Mouse (Mus musculus) thymus, adult 2 months (tissue): ENCODE data around the gene Aifm3. TPM values are rescaled to one million over a fixed set of nuclear protein-coding genes. Genes with fewer than 3 reads are reported as not detected.
"Not testable (repeated sequence)": the region's sequence is repeated elsewhere in the genome, so short reads cannot be mapped to it uniquely, and the experiment has no call there.

ENCODE experiments used
- DNase-seq: peaks from one replicate; pipeline ENCODE4 v3.0.0; 2021
- H3K27ac ChIP-seq: fragments of 200-500 bp; 2 replicates; pipeline ENCODE4 v1.5.1; 2012; ENCODE audit warnings: low read length, control low read depth; ENCODE audit not compliant: control insufficient read depth, insufficient read depth
- H3K27me3 ChIP-seq: fragments of 200-500 bp; 2 replicates; pipeline ENCODE4 v1.6.1; 2012; ENCODE audit warnings: mild to moderate bottlenecking, low read length, moderate library complexity, mixed read lengths; ENCODE audit not compliant: control insufficient read depth, insufficient read depth
- H3K36me3 ChIP-seq: fragments of 200-500 bp; 2 replicates; pipeline ENCODE4 v1.6.1; 2012; ENCODE audit warnings: mild to moderate bottlenecking, low read length, moderate library complexity; ENCODE audit not compliant: control insufficient read depth, insufficient read depth
- H3K4me1 ChIP-seq: fragments of 200-500 bp; replicated peaks from 2 replicates; pipeline ENCODE4 v1.6.1; 2012; ENCODE audit warnings: low read length; ENCODE audit not compliant: control insufficient read depth, insufficient read depth
- H3K4me3 ChIP-seq: fragments of 200-500 bp; 2 replicates; pipeline ENCODE4 v1.5.1; 2012; ENCODE audit warnings: mild to moderate bottlenecking, low read length, control low read depth, moderate library complexity; ENCODE audit not compliant: control insufficient read depth, insufficient read depth
- CTCF ChIP-seq: fragments of 200-500 bp; IDR thresholded peaks from 2 replicates; pipeline ENCODE4 v1.5.1; 2012; ENCODE audit warnings: mild to moderate bottlenecking, control low read depth, low read length, moderate library complexity, borderline replicate concordance; ENCODE audit not compliant: control insufficient read depth, poor library complexity, insufficient read depth; ENCODE audit errors: extremely low read depth
- POLR2A ChIP-seq: fragments of 200-500 bp; IDR thresholded peaks from 2 replicates; pipeline ENCODE4 v1.6.1; 2012; ENCODE audit warnings: mild to moderate bottlenecking, low read length, control low read depth, moderate library complexity; ENCODE audit not compliant: control insufficient read depth, poor library complexity, insufficient read depth; ENCODE audit errors: extremely low read depth
- WGBS: fragments of 180-500 bp; shearing (Covaris S2); methylation state at CpG from one replicate; pipeline ENCODE4 v1.1.7; 2018; 5-methylcytosine and 5-hydroxymethylcytosine counted together
- polyA plus RNA-seq: library from polyadenylated mRNA; depleted of rRNA; stranded (reverse); fragments of >200 nt; gene quantifications from 2 replicates; pipeline ENCODE4 v1.2.3, GENCODE M21; 2012

Gene Aifm3
- polyA plus RNA-seq, 1 experiment = 0.93 TPM

DNA sequence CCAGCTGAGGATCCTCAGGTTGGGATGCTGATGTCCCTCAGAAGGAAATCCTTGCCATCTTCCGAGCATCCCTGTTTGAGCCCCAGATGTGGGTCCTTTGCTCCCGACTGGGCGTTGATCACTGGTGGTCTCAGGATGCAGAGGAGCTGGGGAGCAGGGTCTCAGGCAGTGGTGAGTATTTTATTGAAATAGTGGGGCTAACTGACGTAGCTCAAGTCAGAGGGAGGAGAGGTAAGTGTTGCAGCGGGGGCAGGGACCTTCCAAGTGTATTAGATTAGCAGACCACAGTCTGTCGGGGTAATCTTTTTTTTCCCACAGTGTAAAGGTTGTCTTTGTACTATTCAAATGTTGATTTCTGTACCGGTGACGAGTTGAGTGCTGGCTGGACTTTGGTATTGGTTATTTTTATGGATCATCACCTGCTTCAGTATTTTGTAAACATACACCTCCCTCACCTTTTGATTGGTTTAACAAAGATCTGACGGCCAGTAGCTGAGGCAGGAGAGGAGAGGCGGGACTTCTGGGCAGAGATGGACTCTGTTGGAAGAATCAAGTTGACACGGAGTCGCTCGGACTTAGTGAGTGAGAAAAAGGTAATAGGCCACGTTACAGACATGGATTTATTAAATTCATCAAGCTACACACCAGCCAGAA, 43.4 kb downstream of the Aifm3 start:
- Histone ChIP-seq H3K4me1 (peaks cover 12% of the 10 kb centered on the region), H3K27ac (no peak overlapping the region), H3K4me3 (no peak overlapping the region), H3K36me3 (peaks cover 4% of the 10 kb centered on the region), H3K27me3 (no peaks in the 10 kb centered on the region)
- no peak for DNase-seq
- WGBS = 89% methylated on average over 14 of the region's 14 CpGs
- TF ChIP-seq POLR2A (no peak), CTCF (no peak)

GRCm38 (mm10) chr16:17536584-17536983, 47.2 kb downstream of the Aifm3 start:
- 95% methylated on average over 3 of the region's 3 CpGs for WGBS
- TF ChIP-seq CTCF (no peak), POLR2A (no peak)
- Histone ChIP-seq H3K4me3 (no peak overlapping the region), H3K4me1 (peaks cover 2% of the 10 kb centered on the region), H3K27me3 (no peaks in the 10 kb centered on the region), H3K27ac (no peak overlapping the region), H3K36me3 (no peaks in the 10 kb centered on the region)
- peak; percentile 29 for DNase-seq

DNA sequence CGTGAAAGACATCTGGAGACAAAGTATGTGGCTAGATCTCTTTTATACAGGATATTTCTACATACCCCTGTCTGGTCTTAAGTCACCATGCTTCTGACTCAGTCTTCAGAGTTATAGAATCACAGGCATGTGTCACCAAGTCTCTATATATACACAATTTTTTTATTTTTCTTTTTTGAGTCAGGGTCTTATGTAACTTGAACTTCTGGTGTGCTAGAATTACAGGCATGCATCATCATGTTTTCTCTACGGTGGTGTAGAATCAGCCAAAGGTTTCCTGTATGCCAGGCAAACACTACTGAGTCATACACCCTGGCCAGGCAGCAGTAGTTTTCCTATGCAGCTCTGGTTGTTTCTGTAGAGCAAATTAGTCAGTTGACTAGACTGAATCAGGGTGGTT, 53.2 kb downstream of the Aifm3 start:
- no peak overlapping the region for H3K4me3 ChIP-seq
- H3K36me3 ChIP-seq = no peaks in the 10 kb centered on the region
- no peak for DNase-seq
- no peaks in the 10 kb centered on the region for H3K27me3 ChIP-seq
- no peak for TF ChIP-seq CTCF
- TF ChIP-seq POLR2A = no peak
- WGBS = 46% methylated on average over 2 of the region's 2 CpGs
- H3K27ac ChIP-seq = no peak overlapping the region
- H3K4me1 ChIP-seq = no peaks in the 10 kb centered on the region

DNA sequence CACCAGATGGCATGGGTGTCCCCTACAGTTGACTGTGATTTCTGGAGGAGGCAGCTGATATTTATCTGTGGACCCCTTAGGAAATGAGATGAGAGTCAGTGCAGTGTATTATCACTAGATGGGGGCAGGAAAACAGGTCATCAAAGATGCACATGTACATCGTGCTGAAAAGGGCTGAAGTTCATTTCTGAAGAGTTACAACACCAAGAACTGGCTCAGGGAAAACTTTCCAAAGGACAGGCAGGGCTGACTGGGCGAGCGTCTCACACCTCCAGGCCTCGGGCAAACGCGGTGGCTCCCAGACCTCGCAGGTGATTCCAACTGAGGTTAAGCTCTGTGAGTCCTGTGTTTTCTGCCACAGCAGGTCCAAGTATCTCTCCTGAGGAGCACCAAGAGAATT, 63.4 kb downstream of the Aifm3 start:
- DNase-seq = no peak
- H3K27ac ChIP-seq = no peak overlapping the region
- TF ChIP-seq CTCF (no peak), POLR2A (no peak)
- no peaks in the 10 kb centered on the region for H3K27me3 ChIP-seq
- H3K4me3 ChIP-seq = no peak overlapping the region
- WGBS = 89% methylated on average over 7 of the region's 7 CpGs
- H3K4me1 ChIP-seq = peaks cover 12% of the 10 kb centered on the region
- H3K36me3 ChIP-seq = no peaks in the 10 kb centered on the region

DNA sequence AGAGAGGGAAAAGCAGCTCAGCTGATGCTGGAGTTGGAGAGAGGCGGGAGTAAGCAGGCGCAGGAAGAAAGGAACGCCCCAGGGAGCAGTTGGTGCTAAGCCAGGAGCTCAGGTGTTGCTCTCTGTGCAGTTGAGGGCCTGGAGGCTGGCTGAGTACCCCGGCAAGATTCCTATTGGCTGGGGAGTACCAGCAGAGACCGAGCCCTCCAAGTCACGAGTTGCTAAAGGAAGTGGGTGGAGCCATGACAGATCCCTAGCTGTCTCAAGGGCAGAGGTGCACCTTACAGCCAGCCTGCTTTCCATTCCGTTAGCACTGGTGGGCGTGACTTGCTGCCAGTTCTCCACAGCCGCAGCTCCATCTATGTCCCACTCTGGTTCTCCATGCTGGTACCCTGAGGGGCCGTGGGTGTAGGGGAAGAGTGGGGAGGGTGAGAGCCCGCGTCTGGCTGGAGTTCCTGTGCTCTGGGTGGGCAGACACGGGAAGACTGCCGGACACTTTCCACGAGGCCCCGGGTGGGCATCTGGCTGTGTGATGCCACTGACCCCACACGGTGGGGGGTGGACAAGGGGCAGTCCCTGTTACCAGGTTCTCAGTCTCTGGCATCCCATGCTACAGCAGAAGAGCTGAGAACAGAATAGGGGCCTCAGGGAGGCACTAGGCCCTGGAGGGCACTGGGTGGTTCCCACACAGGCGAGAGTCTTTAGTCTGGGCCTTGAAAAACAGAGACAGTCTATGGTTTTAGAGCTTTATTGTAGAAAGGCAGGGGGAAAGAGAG, 64.7 kb downstream of the Aifm3 start:
- Histone ChIP-seq H3K36me3 (no peaks in the 10 kb centered on the region), H3K4me3 (peak overlapping the region; percentile 28), H3K27me3 (no peaks in the 10 kb centered on the region), H3K4me1 (peaks cover 16% of the 10 kb centered on the region), H3K27ac (peak overlapping the region; percentile 9; the same call in 1 of the 2 replicates)
- peak; percentile 71 for DNase-seq
- TF ChIP-seq POLR2A = no peak
- 14% methylated on average over 18 of the region's 18 CpGs for WGBS

DNA sequence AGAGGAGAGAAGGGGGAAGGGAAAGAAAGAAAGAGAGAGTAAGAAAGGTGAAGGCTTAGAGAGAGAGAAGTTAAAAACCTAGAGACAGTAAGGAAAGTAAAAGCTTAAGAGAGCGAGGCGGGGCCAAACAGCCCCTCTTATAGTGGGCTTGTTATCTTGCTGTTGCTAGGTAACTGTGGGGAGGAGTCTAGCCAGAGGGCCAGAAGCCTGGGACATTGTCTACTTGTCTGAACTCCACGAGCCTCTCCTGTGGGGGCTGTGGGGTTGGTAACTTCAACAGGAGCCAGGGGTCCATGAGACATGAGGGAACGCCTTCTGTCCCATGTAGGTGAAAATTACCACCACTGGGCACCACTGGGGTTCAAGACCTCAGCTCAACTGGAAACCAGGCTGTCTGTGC, 65.3 kb downstream of the Aifm3 start:
- H3K4me3 ChIP-seq, H3K36me3 ChIP-seq, H3K27me3 ChIP-seq, DNase-seq: not testable (repeated sequence)
- H3K27ac ChIP-seq = 0 out of 2 replicates have a peak overlapping the region, but pooled peaks have one; percentile 9
- WGBS = 60% methylated on average over 4 of the region's 4 CpGs
- peaks cover 16% of the 10 kb centered on the region for H3K4me1 ChIP-seq
